Mouse (Mus musculus): ENCODE measurements at regions not wholly inside any gene's neighbourhood (a gene's known extent, or its start where the extent isn't known, plus 50 kb on each side); places are given as distances from the start of the nearest gene placed in this dataset.
A peak's percentile ranks its signal among the peaks of the same experiment; 100 is the strongest.

DNA sequence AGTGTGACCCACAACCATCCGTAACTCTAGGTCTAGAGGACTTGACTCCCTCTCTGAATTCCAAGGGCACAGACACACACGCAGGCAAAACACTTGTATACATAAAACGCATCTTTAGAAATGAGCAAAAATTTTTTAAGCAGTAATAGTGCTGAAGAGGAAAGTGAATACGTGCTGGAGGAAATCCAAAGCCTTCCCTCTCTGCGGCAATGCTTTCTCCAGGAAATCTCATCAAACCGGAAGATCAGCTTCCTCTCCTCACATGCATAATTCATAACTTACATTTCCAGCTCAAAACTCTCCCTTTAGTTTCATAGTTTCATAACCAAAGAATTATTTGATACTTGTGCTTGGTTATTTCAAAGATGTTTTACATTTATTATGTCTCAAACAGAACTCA is 209.3 kb upstream of the Cited2 start:
- no peak for ATAC-seq (ENCODE audit: extremely low read depth, insufficient number of reproducible peaks, low FRiP score, poor library complexity, severe bottlenecking)

DNA sequence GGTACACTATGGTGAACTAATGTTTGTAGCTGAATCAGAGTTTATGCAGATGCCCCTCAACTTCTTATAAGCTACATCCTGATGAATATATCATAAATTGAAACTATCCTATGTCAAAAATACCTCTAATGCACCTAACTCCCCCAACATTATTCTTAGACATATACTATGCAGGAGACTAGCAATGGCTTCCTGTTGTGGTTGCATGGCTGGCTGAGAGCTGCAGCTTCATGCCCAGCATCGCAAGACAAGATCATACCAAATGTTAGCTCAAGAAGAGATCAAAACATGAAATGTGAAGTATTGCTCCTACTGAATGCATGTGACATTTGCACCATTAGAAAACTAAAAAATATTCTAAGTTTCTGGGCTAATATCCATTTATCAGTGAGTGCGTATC is 206.9 kb upstream of the Cited2 start:
- ATAC-seq (ENCODE audit: extremely low read depth, insufficient number of reproducible peaks, low FRiP score, poor library complexity, severe bottlenecking): peak; percentile 55; the same call in 1 of the 2 replicates

GRCm38 (mm10) chr10:17518423-17519175 is 204.4 kb upstream of the Cited2 start:
- ATAC-seq (ENCODE audit: extremely low read depth, insufficient number of reproducible peaks, low FRiP score, poor library complexity, severe bottlenecking): no peak; the same call in 1 of the 2 replicates

GRCm38 (mm10) chr10:17522026-17522541 is 200.9 kb upstream of the Cited2 start:
- ATAC-seq (ENCODE audit: extremely low read depth, insufficient number of reproducible peaks, low FRiP score, poor library complexity, severe bottlenecking): peak; percentile 62

GRCm38 (mm10) chr10:17523558-17524328 is 199.3 kb upstream of the Cited2 start:
- ATAC-seq (ENCODE audit: extremely low read depth, insufficient number of reproducible peaks, low FRiP score, poor library complexity, severe bottlenecking): no peak

DNA sequence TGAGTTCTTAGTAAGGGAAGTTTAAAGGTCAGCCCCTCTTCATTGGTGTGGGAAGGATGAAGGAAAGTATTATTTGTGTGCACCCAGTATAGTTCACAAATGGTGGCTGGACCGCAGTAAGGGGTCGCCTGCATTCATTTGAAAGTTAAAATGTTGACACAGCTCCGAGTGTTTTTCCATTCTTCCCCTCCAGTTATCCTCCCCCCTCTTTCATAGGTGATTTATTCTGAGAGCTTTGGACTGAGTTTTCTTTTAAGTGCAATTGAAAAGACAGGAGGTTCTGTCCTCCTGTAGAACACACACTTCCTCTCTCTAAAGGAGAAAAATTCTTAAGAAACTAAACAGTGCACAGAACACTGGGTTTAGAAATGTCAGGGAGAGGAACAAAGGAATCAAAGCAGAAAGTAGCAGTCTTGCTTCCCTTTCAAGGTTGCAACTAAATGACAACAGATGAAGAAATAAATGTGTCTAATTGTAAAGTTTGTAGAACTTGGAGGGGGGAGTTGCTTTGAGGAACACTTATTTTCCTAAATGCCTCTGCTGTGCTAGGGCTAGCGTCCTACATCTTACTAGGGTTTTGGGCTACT is 195.8 kb upstream of the Cited2 start:
- ATAC-seq (ENCODE audit: extremely low read depth, insufficient number of reproducible peaks, low FRiP score, poor library complexity, severe bottlenecking): no peak

DNA sequence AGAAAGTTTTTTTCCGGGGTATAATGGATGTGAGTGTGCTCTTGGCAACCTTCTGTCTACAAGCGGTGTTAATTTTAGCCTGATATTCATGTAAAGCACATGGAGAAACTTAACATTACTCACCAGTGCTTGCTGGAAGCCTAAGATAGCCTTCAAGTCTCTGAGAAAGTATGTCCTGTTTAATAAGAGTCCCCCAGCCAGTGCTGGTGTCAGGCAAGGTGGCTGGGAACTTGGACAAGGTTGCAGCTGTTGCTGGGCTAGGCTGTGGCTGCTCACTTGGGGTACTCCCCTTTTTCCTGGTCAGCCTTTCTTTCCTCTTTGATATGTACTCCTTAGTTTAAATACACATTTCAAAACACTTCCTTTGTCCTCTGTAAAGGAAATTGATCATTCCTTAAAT is 194.9 kb upstream of the Cited2 start:
- ATAC-seq (ENCODE audit: extremely low read depth, insufficient number of reproducible peaks, low FRiP score, poor library complexity, severe bottlenecking): no peak

GRCm38 (mm10) chr10:17528846-17529245 is 194.2 kb upstream of the Cited2 start:
- no peak for ATAC-seq (ENCODE audit: extremely low read depth, insufficient number of reproducible peaks, low FRiP score, poor library complexity, severe bottlenecking)

DNA sequence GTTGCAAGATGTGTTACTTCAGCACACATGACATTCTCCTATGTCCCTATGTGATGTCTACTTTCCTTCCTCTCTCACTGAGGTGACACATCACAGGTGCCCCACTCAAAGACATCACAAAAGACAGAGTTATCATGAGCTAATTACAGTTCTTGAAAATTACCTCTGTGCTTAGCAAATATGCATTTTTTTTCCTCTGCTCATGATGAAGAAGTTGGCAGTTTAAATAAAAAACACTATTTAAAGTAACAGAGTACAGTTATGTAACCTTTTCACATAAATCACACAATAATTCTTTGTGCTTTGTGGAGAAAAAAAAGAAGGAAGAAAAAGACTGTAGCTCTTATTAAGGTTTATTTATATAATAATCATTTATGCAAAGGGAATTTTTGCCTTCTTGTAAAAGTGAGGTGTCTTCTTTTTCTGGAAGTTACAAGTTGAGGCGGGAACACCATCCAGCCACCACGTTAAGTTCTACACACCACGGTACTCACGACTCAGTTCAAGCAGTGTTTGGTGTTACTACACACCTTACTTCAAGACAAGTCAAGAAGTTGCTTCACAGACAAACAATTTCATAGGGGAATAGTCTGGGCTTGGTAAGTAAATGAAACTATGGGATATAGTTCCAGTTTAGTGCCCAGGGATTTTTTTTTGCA is 193.0 kb upstream of the Cited2 start:
- ATAC-seq (ENCODE audit: extremely low read depth, insufficient number of reproducible peaks, low FRiP score, poor library complexity, severe bottlenecking): no peak

- ATAC-seq (ENCODE audit: extremely low read depth, insufficient number of reproducible peaks, low FRiP score, poor library complexity, severe bottlenecking): no peak
Observed at GRCm38 (mm10) chr10:17531021-17531420, 192.0 kb upstream of the Cited2 start.

DNA sequence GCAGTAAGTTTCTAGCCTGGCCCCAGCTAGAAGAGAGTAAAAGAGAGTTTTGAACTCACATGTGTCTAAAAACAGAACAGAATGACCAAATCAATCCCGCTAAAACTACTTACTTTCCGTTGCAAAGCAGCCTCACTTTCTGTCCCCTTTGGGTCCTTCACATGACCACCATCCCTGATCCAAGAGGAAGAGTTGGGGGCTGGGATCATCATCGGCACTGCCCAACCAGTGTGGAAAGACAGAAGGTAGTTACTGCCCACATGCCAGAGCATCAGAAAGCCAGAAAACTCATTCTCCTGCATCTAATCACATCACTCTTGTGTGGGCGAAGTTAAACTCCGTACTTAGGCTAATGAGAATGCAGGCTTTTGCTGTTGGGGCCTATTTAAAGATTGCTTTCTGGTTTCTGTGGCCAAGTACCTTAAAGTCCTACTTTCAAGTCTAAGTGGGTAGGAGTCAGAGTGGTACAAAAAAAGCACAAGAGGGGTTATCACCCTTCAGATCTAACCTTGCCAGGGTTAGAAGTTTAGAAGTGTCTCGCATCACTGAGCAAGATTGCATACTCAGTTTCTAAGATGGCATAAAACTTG is 184.0 kb upstream of the Cited2 start:
- ATAC-seq (ENCODE audit: extremely low read depth, insufficient number of reproducible peaks, low FRiP score, poor library complexity, severe bottlenecking): no peak

DNA sequence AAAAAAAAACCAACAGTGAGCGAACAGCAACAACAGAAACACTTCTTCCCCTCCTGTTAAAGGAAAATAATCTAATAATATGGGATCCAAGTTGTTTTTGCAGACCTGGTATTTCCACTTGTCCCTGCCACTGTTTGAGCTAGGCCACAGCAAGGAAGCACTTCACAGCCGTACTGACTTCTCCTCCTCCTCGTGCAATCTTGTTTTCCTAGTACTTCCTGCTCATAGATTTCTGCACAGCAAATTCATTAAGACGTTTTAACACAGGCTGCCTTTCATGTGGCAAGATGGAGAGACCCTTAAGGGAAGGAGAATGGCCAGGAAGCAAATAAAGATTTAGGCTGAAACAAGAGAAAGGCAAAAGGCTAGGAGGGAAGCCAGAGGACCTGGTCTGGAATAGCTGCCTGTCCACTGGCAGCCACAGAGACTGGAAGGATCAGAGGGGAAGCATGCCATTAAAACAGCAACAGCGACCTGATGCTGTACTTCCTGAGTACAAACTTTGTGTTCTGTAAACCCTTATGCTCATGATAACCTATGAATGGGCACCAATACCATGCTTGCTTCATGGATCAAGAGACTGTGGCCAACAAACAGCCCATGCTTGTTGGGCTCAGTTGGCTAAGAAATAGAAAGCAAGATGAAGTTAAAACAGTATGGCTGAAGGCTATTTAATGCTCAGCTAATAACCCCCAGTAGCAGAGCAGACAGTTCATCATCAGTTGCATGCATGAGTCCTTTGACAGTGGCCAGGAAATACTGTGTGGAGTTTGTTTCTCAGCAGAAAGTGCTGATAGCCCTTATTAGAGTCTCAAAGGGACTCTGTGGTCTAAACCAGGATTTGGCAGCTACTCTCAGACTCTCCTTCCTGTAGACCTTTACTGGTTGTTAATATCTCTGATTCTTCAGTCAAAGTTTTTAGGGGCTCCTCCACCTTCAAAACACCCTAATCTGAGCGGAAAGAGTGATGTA is 182.3 kb upstream of the Cited2 start:
- ATAC-seq (ENCODE audit: extremely low read depth, insufficient number of reproducible peaks, low FRiP score, poor library complexity, severe bottlenecking): 0 out of 2 replicates have a peak, but pooled peaks have one; percentile 9

DNA sequence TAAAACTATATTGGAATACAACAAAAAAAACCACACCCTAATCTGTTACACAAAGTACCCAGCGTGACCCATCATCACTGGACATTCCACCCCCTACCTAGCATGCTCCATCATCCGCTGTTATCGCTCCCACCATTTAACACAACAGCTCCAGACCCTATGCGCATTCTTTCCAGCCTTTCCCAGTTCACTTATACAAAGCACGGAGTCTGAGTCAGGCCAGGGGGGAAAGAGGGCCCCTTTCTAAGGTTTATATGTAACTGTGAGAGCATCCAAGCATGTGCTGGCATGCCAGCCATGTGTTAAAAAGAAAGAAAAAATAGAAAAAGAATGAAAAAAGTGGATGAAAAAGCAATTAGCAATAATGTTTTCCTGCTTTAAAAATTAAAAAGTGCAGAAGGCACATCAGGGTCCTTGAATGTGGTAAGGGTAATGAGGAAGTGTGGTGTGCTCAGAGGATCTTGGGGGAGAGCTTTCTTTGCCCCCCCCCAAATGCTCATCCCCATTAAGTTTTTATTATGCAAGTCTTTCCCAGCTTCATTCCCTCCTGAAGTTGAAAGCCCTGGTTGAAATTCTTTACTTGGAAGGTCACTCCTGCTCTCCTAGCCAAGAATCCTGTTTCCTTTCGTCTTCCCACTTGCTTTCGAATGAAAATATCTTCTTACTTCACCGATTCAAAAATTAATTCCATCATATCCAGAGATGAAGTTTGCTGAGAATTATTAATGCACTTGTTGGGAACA is 180.7 kb upstream of the Cited2 start:
- ATAC-seq (ENCODE audit: extremely low read depth, insufficient number of reproducible peaks, low FRiP score, poor library complexity, severe bottlenecking): no peak

- no peak for ATAC-seq (ENCODE audit: extremely low read depth, insufficient number of reproducible peaks, low FRiP score, poor library complexity, severe bottlenecking)
Observed at GRCm38 (mm10) chr10:17542847-17543421, 180.1 kb upstream of the Cited2 start.

DNA sequence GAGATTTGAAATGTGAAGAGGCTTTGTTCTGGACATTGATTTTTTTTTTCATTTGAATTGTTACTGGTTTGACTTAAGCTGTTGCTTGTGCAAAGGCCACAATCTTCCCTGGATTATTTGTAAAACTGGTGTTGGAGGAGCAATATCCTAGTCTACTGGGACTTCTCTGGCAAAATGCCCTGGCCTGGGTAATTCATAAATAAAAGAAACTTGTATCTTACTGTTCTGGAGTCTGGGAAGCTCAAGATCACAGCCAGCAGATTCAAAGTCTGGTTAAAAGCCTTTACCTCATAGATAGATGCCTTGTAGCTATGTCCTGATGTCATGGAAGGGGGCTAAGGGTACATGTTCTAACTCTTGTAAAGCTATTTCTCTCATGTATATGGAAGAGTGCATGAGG is 177.7 kb upstream of the Cited2 start:
- ATAC-seq (ENCODE audit: extremely low read depth, insufficient number of reproducible peaks, low FRiP score, poor library complexity, severe bottlenecking): no peak

- no peak for ATAC-seq (ENCODE audit: extremely low read depth, insufficient number of reproducible peaks, low FRiP score, poor library complexity, severe bottlenecking)
Observed at GRCm38 (mm10) chr10:17547986-17548385, 175.0 kb upstream of the Cited2 start.

Data from neutrophil, adult 5-6 weeks (primary cell).